Mouse (Mus musculus): ENCODE measurements around the gene Eda.

Gene Eda

DNA sequence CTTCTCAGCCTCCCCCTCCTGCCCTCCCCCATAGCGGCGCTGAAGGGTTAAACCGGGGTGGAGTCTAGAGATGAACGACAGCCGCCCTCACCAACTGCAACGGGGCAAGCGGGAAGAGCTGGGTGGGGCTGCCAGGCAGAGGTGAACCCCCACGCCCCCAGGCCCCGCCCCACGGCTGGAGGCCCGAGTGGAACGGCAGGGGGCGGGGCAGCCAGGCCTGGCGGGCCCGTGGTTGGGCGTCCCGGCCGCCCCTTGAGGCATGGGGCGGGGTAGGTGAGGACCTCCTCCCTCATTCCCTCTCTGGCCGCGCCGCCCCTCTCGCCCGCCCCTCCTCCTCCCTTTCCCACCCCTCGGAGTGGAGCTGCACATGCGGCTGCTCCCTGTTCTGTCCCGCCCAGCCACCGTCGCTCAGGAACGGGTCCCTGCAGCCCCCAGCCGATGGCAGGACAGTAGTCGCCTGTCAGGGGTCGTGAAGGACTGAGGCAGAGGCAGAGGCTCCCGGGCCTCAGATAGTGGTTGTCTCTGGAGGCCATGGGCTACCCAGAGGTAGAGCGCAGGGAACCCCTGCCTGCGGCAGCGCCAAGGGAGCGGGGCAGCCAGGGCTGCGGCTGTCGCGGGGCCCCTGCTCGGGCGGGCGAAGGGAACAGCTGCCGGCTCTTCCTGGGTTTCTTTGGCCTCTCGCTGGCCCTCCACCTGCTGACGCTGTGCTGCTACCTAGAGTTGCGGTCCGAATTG lies at the start of gene Eda:
Gene Eda, plus strand, starts transcription at position 357 of the 735 bp plus-strand sequence.
- DNase-seq (ENCODE audit: low spot score in 2 of 2): peak; percentile 7 to 17

DNA sequence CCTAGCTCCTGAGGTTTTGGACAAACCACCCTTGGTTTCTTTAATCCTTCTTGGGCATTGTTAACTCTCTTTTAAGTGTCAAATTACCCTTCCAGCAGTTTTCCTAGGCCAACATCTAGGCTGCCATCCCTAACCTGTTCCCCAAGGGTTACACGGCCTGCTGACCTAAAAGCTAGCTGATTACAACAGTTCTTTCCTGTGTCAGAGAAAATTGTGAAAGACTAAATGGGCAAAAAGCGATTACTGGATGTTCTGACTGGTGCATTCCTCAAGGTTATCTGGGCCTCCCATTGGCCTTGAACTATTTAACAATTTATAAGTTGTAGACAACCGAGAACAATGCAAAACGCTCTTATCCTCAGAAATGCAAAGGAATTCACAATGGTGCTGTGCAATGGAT lies 14.4 kb upstream of the Eda start:
- no peak for DNase-seq (ENCODE audit: low spot score in 2 of 2)

DNA sequence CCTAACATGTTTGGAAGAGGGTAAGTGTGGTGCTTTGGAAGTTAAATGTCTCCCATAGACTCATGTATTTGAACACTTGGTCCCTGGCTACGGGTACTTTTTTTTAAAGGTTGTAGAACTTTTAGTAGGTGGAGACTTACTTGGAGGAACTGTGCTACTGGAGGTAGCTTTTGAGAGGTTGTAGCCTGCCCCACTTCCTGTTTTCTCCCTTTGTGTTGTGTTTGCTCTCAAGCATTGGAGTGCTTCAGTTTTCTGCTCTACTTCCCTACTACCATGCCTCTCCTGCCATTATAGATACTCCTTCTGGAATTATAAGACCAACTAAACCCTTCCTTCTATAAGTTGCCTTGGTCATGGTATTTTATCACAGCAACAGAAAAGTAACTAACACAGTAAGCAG lies 5.3 kb upstream of the Eda start:
- no peak for DNase-seq (ENCODE audit: low spot score in 2 of 2)

DNA sequence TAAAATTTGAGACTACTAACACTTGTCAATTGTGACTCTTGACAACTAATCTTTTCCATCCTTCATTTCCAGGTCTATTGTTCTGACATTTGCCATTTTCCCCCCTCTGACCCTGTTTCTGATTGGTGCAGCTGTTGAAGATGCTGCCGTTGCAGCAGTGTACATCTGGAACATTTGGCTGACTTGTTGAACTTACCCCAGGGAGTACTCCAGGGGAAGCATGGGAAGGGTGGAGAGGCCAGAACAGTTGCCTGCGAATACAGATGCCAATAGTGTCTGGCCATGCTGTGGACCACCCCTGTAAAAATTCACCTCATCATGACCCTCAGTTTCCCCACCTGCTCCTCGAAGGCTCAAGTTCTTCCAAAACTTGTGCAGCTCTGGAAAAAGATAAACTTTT lies 1.0 kb upstream of the Eda start:
- no peak for DNase-seq (ENCODE audit: low spot score in 2 of 2)

DNA sequence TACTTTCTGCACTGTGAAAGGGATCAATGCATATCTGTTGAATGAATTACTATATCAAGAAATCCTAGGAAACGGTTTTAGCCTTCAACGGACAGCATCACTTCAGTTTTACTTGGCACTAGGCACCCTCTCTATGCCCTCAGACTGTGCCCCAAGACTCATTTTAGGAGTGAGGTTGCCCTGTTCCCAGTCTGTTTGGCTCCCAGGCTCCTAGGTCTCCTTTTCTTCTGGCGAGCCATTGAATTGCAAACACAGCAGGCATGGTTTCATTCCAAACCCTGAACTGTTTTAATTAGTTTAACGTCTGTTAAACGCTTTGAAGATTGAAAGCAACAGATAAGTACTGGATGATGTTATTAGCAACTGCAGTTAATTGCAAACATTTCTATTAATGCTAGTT lies 603 bp upstream of the Eda start:
- DNase-seq (ENCODE audit: low spot score in 2 of 2): no peak

DNA sequence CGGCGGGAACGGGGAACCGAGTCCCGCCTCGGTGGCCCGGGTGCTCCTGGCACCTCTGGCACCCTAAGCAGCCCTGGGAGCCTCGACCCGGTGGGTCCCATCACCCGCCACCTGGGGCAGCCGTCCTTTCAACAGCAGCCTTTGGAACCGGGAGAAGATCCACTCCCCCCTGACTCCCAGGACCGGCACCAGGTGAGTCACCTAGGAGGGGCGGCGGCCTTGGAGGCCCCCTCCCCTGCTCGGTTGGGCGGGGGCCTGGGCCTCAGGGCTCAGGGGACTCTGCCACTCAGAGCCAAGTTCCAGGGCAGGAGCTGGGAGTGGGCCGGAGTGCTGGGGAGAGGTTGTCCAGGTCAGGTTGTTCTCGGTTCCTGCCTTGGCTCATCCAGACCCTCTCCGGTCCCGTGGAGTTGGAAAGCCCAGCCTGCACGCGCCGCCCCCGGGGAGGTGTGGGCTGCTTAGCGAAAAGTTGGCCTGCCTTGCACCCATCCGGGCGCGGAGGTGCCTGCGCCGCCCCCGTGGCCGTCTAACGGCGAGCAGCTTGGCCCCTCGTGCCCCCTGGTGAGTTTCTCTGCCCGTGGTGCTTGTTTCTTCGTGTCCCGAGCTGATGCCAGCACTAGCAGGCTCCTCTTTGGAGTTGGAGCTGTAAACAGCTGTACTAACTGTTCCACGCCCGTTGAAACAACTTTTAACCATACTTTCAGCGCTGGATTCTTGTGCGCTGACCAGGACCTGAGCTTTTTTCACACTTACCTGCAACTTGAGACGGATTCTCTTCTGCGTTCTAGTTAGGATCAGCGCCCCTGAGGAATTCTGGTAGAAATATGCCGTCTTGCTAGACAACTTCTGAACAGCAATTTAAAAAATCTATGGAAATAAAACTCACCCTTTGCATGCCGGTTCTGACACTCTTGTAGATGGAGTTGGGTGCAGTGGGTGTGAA lies 849 bp downstream of the Eda start:
- no peak for DNase-seq (ENCODE audit: low spot score in 2 of 2)

DNA sequence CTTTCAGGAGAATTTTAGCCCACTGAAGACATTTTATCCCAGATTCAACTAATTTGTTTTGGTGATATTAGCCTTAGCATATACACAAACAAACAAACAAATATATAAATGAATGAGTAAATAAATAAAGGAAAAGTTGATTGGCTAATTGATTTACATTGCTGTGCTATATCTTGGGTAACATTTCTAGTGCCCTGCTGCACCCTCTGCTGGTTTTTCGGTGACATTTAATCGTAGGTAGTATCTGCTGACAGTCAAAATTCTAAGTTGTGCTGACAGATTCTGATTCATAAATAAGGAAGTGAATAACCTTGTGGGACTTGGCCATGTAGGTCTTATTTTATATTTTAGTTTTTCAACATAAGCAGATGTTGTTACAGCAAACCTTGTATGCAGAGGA lies 2.9 kb downstream of the Eda start:
- DNase-seq (ENCODE audit: low spot score in 2 of 2): no peak

DNA sequence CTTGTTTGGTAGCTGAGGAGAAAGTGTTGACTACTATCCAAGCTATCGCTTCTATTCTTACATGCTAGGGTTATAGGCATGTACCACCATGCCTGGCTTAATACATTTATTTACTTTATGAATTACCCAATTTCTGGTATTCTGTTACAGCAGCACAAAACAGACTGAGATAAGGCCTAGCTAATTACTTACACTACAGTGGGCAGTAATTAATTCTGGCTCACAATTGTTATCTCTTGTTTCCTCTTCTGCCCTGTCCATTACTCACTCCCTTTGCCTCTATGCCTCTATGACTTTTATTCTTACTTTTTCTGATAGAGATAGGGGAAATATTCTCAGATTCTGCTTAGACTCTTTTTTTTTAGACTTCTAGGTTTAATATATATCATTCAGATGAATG lies 18.0 kb downstream of the Eda start:
- DNase-seq (ENCODE audit: low spot score in 2 of 2): no peak

DNA sequence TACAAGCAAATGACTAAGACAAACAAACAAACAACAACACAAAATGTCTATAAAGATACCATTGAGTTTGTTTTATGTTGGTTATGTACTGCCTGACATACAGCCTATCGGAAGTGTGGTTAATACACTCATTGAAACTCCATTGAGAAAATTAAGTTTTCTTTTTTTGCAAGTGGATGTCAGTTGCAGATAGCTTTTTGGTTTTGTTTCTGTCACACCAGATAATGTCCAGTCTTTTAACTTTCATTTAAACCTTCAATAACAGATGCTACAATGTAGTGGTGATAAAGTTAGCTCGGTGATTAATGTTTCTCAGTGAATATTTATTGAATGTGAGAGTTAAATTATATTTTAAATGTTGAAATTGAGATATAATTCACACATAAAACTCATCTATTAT lies 23.9 kb downstream of the Eda start:
- DNase-seq (ENCODE audit: low spot score in 2 of 2): no peak

DNA sequence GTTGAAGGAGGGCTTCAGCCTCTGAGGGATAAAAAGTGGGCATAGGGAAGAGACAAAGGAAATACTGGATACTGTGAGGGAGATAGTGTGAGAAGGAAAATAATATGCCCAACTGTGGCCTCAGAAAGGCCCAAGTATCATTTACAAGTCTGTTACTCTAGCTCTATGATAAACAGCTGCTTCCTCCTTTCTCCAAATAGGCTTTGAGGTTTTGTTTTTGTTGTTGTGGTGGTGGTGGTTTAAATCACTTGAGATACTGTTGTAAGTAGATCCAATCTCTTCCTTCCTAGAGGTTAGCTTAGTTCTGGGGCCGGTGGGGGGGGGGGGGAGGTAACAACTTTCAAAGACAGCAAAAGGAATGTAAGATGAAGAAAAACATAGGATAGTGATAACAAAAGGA lies 143.0 kb downstream of the Eda start:
- DNase-seq (ENCODE audit: low spot score in 2 of 2): no peak

DNA sequence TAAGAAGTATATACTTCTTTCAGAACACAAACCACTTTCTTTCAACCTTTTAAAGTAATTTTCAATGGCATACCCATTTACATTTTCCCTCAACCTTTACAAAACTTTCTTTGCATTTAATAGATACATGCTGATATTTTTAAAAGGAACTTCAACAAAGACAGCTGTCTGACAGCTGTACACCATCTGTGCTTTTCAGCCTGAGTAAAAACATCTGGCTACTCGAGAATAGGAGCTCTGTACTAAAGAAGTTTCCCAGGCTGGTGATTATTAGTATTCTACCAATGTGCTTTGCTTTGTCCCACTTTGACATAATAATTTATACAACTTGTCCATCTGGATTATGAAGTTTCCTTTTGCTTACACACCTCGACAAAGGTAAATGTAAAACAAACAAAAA lies 219.9 kb downstream of the Eda start:
- no peak for DNase-seq (ENCODE audit: low spot score in 2 of 2)

DNA sequence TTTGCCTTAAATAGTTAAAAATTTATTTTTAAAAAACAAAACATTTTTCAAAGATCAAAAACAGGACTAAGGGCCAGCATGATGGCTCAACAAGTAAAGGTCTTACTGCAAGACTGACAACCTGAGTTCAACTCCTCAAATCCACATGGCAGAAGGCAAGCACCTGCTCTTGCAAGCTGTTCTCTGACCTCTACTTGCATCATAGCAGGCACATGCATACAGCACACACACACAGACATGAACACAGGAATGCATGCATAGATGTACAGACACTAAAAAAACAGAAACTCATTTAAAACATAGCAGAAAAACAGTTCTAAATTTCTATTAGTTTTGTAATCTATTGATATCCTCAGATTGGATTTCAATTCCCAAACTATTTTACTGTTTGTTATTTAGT lies 338.2 kb downstream of the Eda start:
- no peak for DNase-seq (ENCODE audit: low spot score in 2 of 2)

DNA sequence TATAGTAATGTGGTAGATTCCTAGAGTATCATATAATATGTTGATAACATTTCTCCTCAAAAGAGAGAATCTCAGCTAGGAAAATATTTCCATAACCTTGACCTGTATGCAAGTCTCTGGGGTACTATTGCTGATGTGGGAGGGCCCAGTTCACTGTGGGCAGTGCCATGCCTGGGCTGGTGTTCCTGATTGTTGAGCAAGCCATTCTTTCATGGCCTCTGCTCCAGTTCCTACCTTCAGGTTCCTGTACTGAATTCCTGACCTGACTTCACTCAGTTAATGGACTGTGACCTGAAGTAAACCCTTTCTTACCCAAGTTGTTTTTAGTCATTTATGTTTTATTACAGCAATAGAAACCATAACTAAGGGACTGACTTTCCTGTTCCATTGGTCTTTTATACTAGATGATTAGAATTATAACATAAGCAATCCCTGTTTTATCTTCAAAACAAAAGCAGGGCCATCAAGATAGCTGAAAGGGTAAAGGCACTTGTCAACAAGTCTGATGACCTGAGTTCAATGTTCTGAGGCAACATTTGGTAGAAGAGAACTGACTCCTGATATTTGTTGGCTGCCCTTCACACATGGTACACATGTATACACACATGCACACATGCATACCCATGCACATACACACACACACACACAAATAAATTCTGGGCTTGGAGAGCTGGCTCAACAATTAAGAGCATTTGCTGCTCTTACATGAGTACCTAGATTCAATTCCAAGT lies 338.9 kb downstream of the Eda start:
- no peak for DNase-seq (ENCODE audit: low spot score in 2 of 2)

DNA sequence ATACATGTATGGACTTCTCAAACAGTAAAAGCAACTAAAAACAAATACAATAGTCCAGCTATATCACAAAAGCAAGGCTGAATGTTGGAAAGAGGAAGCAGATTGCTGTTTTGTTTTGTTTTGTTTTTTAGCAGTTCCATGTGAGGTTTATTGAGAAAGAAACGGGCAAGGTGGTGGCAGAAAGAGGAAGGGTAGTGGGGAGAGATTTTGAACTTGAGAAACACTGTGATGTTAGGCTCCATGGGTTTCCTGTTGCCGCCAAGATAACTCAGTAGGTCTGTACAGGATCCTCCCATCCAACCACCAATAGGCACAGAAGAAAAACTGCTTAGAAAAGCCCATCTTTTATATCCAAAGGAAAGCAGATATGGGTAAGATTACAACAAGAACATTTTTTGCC lies 365.3 kb downstream of the Eda start:
- DNase-seq (ENCODE audit: low spot score in 2 of 2): no peak

DNA sequence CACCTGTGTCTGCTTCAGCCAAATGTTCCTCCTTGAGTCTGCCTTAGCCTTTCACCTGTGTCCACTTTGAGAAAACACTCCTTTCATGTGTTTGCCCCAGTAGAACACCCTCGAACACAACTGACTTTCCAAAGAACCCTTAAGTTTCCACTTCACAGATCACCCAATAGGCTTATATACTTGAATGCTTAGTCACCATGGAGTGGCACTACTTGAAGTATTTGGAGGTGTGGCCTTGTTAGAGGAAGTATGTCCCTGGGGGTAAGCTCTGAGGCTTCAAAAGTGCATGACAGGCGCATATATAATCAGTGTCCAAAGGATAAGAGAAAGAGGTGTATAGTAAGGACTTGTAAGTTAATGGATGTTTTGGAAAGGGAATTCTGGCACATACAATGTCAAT lies 369.0 kb downstream of the Eda start:
- DNase-seq (ENCODE audit: low spot score in 2 of 2): no peak

DNA sequence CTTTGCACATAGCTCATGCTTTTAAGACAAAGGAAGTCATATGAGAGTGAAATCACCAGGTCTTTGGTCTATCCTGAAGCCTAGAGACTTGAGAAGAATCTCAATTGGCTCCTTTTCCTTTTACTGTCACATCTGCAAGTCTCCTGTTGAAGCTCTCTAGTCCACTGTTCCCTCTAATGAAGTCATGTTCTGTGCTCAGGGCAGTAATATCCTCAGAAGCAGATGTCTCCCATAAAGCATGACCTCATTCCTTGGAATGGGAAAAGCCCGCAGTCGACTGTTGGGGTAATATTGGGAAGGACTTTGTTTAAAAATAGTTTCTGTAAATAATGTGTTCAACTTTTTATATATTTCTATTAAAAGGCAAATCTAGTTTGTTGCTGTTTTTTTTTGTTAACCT lies 381.6 kb downstream of the Eda start:
- DNase-seq (ENCODE audit: low spot score in 2 of 2): no peak

DNA sequence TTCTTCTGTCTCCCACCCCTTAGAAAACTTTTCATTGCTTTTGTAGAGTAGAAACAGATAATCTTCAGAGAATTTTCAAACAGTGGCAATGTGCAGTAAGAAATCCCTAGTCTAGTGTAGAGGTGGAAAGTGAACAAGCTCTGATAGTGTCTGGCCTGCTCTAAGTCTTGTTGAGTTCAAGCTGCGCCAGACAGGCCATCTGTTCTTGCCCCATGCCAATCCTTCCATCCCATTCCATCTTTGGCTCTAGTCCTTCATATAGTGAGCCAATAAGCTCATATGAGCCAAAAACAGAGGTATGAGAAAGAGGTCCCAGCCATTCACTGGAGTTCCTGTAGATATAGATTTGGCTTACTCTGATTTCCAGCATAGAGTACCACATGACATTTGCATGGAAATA lies 414.5 kb downstream of the Eda start:
- DNase-seq (ENCODE audit: low spot score in 2 of 2): no peak

DNA sequence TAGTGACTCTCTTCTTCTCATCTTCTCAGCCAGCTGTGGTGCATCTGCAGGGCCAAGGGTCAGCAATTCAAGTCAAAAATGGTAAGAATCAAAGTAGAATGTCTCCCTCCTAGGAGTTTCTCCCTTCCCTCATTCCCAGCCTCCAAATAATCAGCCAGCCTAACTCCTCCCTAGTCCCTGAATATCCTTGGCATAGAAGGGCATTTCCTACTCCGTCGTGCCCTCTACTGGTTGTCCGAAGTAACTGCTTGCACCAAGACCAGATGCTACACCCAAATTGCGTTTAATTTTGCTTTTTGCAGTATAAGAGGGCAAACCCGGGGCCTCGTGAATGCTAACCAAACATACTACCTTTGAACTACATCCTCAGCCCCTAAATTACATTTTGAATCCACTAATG lies 416.9 kb downstream of the Eda start:
- no peak for DNase-seq (ENCODE audit: low spot score in 2 of 2)

DNA sequence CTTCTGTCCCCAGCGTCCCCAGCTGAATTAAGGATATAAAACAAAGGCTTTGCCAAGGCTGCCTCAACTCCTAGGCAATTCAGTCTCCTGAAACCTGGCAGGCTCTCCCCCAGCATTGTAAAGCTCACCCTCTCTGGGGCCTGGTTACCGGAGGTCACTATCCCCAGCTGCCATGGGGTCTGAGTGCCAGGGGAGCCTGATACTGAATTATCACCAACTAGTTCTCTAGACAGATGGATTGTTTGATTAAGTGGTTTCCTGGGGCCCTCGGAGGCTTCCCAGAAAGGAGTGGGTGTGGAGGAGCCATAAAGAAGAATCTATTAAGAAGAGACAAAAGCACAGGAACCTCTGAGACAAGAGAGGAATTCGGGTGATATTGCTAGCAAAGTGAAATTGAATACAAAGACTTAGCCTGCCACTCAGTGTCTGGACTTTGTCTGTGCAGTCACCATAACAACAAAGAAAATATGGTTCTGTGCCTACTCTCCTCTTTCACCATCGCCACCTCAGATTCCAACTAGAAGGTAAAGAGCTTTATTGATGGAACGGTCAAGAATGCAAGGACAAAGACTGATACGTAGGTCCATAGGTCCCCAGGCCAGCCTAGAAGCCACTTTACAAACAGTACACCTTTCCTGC lies 418.9 kb downstream of the Eda start:
- DNase-seq (ENCODE audit: low spot score in 2 of 2): no peak

DNA sequence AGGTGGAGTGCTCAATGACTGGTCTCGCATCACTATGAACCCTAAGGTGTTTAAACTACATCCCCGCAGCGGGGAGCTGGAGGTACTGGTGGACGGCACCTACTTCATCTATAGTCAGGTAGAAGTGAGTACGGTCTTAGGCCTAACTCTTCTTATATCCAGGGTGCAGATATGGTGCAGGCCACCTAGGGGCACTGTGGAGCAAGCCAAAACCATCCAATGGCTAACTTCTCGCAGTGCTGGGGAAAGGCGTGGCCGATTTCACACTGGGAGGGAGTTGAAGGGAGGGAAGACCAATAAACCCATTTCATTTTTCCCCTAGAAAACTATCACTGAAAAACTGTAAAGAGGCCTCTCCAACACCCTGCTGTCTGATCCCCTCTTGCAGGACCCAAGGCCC lies 419.6 kb downstream of the Eda start:
- no peak for DNase-seq (ENCODE audit: low spot score in 2 of 2)

DNA sequence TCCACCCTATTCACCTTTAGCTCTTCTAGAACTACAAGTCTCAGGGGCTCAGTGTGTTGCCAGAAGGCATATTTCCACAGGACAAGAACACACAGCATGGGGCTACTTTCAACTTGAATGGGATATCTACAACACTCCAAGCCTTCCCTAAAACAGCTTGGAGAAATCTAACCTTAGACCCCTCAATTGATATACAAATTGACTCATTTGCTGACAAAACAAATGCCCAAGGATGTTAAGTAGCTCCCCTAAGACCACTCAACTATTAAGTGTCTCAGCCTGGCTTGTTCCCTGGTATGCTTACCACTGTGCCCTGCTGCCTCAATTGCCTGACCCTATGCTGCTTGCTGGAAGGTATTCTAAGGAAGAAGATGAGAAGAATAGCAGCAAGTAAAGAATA lies 425.5 kb downstream of the Eda start:
- DNase-seq (ENCODE audit: low spot score in 2 of 2): no peak

DNA sequence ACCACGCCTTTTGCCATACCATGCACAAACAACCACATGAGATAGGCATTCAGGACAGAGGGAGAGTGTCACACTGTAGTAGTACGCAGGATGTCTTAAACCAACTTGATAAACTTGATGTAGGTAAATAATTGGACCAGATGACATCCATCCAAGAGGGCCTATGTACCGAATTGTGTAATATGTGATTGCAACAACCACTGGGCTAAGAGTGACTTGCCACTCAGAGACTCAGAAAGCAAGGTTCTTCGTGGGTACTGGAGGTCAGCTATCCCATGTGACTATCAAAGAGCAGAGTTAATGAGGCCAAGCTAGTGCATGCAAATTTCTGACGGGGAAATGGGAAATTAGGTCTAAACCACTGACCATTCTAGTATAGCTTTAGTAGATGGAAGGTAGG lies 426.3 kb downstream of the Eda start:
- no peak for DNase-seq (ENCODE audit: low spot score in 2 of 2)
